Mouse (Mus musculus) stomach, postnatal 0 days (tissue): Measurements from ENCODE around the gene Prss28.

ENCODE experiments used
- CTCF ChIP-seq: IDR thresholded peaks from 2 replicates; pipeline ENCODE4 v1.5.1; 2016; ENCODE audit warnings: antibody characterized with exemption, low read depth, mild to moderate bottlenecking, moderate library complexity
- EP300 ChIP-seq: optimal IDR thresholded peaks from 2 replicates; pipeline ENCODE3; 2016; ENCODE audit warnings: antibody characterized with exemption

DNA sequence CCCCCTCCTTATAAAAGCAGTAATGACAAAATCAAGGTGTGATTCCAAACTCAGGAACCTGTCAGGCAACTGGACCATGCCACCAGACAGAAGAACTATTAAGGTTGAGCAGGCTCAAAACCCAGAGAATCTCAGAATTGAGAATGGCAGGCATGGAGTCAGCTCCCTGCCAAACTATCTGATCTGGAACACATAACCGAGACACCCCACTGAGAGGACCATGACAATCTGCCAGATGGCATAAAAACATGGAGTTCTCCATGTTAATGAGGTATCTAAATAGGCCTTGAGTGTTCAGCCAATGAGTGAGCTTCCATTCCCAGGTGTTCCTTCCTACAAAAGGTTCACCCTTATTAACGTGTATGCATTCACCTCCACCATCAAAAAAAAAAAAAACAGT, 52.8 kb downstream of the Prss28 start:
- TF ChIP-seq CTCF (no peak), EP300 (no peak)
